Mouse (Mus musculus) lung, adult 2 months (tissue): ENCODE data around the gene Pitpnm2. TPM values are rescaled to one million over a fixed set of nuclear protein-coding genes. Genes with fewer than 3 reads are reported as not detected.

Experiments used
- DNase-seq: peaks from one replicate; pipeline ENCODE4 v3.0.0; 2022
- H3K4me1 ChIP-seq: fragments of 200-500 bp; 2 replicates; pipeline ENCODE4 v1.6.1; 2011; ENCODE audit warnings: low read length; ENCODE audit not compliant: control insufficient read depth, insufficient read depth
- H3K4me3 ChIP-seq: fragments of 200-500 bp; replicated peaks from 2 replicates; pipeline ENCODE3; 2011; ENCODE audit warnings: low read depth, mild to moderate bottlenecking, control low read depth, low read length; ENCODE audit errors: extremely low read depth
- CTCF ChIP-seq: fragments of 200-500 bp; IDR thresholded peaks from 2 replicates; pipeline ENCODE4 v1.5.1; 2011; ENCODE audit warnings: mild to moderate bottlenecking, low read length, control low read depth; ENCODE audit not compliant: insufficient read depth
- POLR2A ChIP-seq: fragments of 200-500 bp; IDR thresholded peaks from 2 replicates; pipeline ENCODE4 v1.6.1; 2011; ENCODE audit warnings: low read depth, mild to moderate bottlenecking, control low read depth, low read length, borderline replicate concordance; ENCODE audit errors: extremely low read depth
- WGBS: fragments of 180-500 bp; shearing (Covaris S2); methylation state at CpG from one replicate; pipeline ENCODE4 v1.1.7; 2018; 5-methylcytosine and 5-hydroxymethylcytosine counted together
- polyA plus RNA-seq: library from polyadenylated mRNA; depleted of rRNA; stranded (reverse); fragments of >200 nt; gene quantifications from 2 replicates; pipeline ENCODE4 v1.2.3, GENCODE M21; 2012

Pitpnm2 gene
- polyA plus RNA-seq, 1 experiment, result 122 TPM

- Histone ChIP-seq H3K4me3 (no peak overlapping the region), H3K4me1 (peaks cover 7% of the 10 kb centered on the region)
- no peak for DNase-seq
- WGBS, result 79% methylated on average over 5 of the region's 5 CpGs
- no peak for TF ChIP-seq CTCF
- TF ChIP-seq POLR2A, result no peak
Observed at GRCm38 (mm10) chr5:124251070-124251469, 1.5 kb upstream of the Pitpnm2 start.

GRCm38 (mm10) chr5:124248845-124249613 is 531 bp downstream of the Pitpnm2 start:
- TF ChIP-seq POLR2A (no peak), CTCF (no peak)
- 3% methylated on average over 55 of the region's 77 CpGs for WGBS
- H3K4me1 ChIP-seq, result peaks cover 7% of the 10 kb centered on the region
- peak; percentile 70 for DNase-seq
- H3K4me3 ChIP-seq, result peak overlapping the region; percentile 40

GRCm38 (mm10) chr5:124247986-124248626 is 1.5 kb downstream of the Pitpnm2 start:
- 34% methylated on average over 9 of the region's 9 CpGs for WGBS
- TF ChIP-seq POLR2A (peak; percentile 58; the same call in 1 of the 2 replicates), CTCF (no peak)
- Histone ChIP-seq H3K4me1 (peaks cover 10% of the 10 kb centered on the region), H3K4me3 (peak overlapping the region; percentile 22)
- no peak for DNase-seq

GRCm38 (mm10) chr5:124247296-124247695 is 2.3 kb downstream of the Pitpnm2 start:
- TF ChIP-seq CTCF (no peak), POLR2A (no peak)
- Histone ChIP-seq H3K4me1 (peaks cover 12% of the 10 kb centered on the region), H3K4me3 (peak overlapping the region; percentile 22)
- 53% methylated on average over 7 of the region's 7 CpGs for WGBS
- no peak for DNase-seq

GRCm38 (mm10) chr5:124244885-124245284 is 4.7 kb downstream of the Pitpnm2 start:
- Histone ChIP-seq H3K4me1 (peaks cover 19% of the 10 kb centered on the region), H3K4me3 (no peak overlapping the region)
- WGBS, result 62% methylated on average over 7 of the region's 7 CpGs
- DNase-seq, result no peak
- TF ChIP-seq CTCF (no peak), POLR2A (no peak)

GRCm38 (mm10) chr5:124244449-124244848 is 5.1 kb downstream of the Pitpnm2 start:
- no peak for DNase-seq
- TF ChIP-seq POLR2A (no peak), CTCF (no peak)

GRCm38 (mm10) chr5:124243236-124243901 is 6.2 kb downstream of the Pitpnm2 start:
- 70% methylated on average over 9 of the region's 9 CpGs for WGBS
- H3K4me3 ChIP-seq, result no peak overlapping the region
- peaks cover 19% of the 10 kb centered on the region for H3K4me1 ChIP-seq
- TF ChIP-seq CTCF, result no peak
- TF ChIP-seq POLR2A, result no peak
- no peak for DNase-seq

More at GRCm38 (mm10) chr5:124244449-124244848, 5.1 kb downstream of the Pitpnm2 start:
- 92% methylated on average over 8 of the region's 8 CpGs for WGBS
- H3K4me1 ChIP-seq, result peaks cover 19% of the 10 kb centered on the region
- no peak overlapping the region for H3K4me3 ChIP-seq

GRCm38 (mm10) chr5:124241686-124242444 is 7.7 kb downstream of the Pitpnm2 start:
- WGBS, result 51% methylated on average over 10 of the region's 10 CpGs
- DNase-seq, result no peak
- no peak overlapping the region for H3K4me3 ChIP-seq
- H3K4me1 ChIP-seq, result peaks cover 19% of the 10 kb centered on the region
- TF ChIP-seq CTCF (no peak), POLR2A (no peak)

GRCm38 (mm10) chr5:124240841-124241685 is 8.5 kb downstream of the Pitpnm2 start:
- no peak overlapping the region for H3K4me3 ChIP-seq
- DNase-seq, result no peak
- whole genome bisulfite sequencing, result 34% methylated on average over 22 of the region's 22 CpGs
- H3K4me1 ChIP-seq, result peaks cover 16% of the 10 kb centered on the region
- TF ChIP-seq POLR2A (no peak), CTCF (no peak)
